Mouse (Mus musculus): ENCODE measurements around the gene Tusc2.

The Tusc2 gene

GRCm38 (mm10) chr9:107612191-107612944 is 49.3 kb downstream of the Tusc2 start:
- DNase-seq: peak; percentile 100

GRCm38 (mm10) chr9:107612945-107613569 is 50.0 kb downstream of the Tusc2 start:
- DNase-seq: no peak

- DNase-seq: no peak
Measured at GRCm38 (mm10) chr9:107615035-107615434, 52.0 kb downstream of the Tusc2 start.
